Mouse (Mus musculus): Measurements from ENCODE around the gene Trmt112.

Trmt112 gene

GRCm38 (mm10) chr19:6942764-6943163 is 33.3 kb downstream of the Trmt112 start:
- no peak for DNase-seq (ENCODE audit: extremely low spot score, low read depth, low spot score)

GRCm38 (mm10) chr19:6943709-6944108 is 34.2 kb downstream of the Trmt112 start:
- no peak for DNase-seq (ENCODE audit: extremely low spot score, low read depth, low spot score)

- no peak for DNase-seq (ENCODE audit: extremely low spot score, low read depth, low spot score)
Measured at GRCm38 (mm10) chr19:6947742-6948141, 38.2 kb downstream of the Trmt112 start.

GRCm38 (mm10) chr19:6948186-6948585 is 38.7 kb downstream of the Trmt112 start:
- no peak for DNase-seq (ENCODE audit: extremely low spot score, low read depth, low spot score)

DNA sequence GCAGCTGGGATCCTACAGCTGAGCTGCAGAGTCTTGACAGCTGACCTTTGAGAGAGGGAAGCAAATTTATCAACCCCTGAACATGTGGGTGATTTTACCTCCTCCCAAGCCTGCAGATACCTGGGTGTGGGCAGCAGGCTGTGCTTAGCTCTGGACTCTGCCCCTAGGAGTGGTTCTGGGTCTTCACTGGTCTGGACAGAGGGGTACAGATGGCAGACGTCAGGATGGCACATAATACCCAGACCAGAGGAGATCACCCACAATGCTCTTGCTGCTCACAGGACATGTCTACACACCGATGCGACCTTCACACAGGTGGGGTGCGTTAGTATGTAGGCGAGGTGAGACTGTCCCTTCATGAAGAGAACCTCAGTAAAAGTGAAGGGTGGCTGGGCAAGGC is 40.0 kb downstream of the Trmt112 start:
- DNase-seq (ENCODE audit: extremely low spot score, low read depth, low spot score): no peak

- DNase-seq (ENCODE audit: extremely low spot score, low read depth, low spot score): no peak
Measured at GRCm38 (mm10) chr19:6949951-6950350, 40.5 kb downstream of the Trmt112 start.

- DNase-seq (ENCODE audit: extremely low spot score, low read depth, low spot score): no peak
Measured at GRCm38 (mm10) chr19:6950613-6951153, 41.2 kb downstream of the Trmt112 start.

- DNase-seq (ENCODE audit: extremely low spot score, low read depth, low spot score): no peak
Measured at GRCm38 (mm10) chr19:6951381-6951968, 42.0 kb downstream of the Trmt112 start.

- no peak for DNase-seq (ENCODE audit: extremely low spot score, low read depth, low spot score)
Measured at GRCm38 (mm10) chr19:6951994-6952711, 42.7 kb downstream of the Trmt112 start.

- no peak for DNase-seq (ENCODE audit: extremely low spot score, low read depth, low spot score)
Measured at GRCm38 (mm10) chr19:6952712-6953037, 43.2 kb downstream of the Trmt112 start.

GRCm38 (mm10) chr19:6954046-6954445 is 44.5 kb downstream of the Trmt112 start:
- DNase-seq (ENCODE audit: extremely low spot score, low read depth, low spot score): no peak

- no peak for DNase-seq (ENCODE audit: extremely low spot score, low read depth, low spot score)
Measured at GRCm38 (mm10) chr19:6955424-6955823, 45.9 kb downstream of the Trmt112 start.

DNA sequence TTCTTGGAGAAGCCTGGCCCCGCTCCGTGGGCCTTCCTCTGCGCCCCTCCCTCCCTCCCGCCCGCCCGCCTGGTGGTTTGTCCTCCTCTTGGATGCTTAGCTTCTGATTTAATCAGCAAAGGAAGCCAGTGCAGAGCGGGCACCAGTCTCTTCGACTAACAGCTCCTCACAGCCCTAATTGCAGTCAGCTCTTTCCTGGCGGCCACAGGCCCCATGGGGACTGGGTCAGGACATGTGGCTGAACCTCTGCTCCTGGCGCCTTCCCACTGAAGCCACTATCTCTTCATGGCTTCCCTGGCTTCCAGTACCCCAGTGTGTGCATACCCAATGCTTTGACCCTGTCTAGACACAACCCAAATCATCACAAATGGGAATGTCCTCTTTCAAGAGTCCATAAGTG is 47.0 kb downstream of the Trmt112 start:
- no peak for DNase-seq (ENCODE audit: extremely low spot score, low read depth, low spot score)

Measured in hindlimb bud, embryonic 11.5 days (tissue).